Mouse (Mus musculus): ENCODE measurements around the gene Kir3dl2. TPM values are rescaled to one million over a fixed set of nuclear protein-coding genes. Genes with fewer than 3 reads are reported as not detected.

The Kir3dl2 gene
- not detected in 2 replicates for polyA plus RNA-seq (2012; ENCODE audit: low replicate concordance)

GRCm38 (mm10) chrX:136543956-136544355, at the start of gene Kir3dl2:
TSS of gene Kir3dl2 (minus strand) at chrX:136544056.

GRCm38 (mm10) chrX:136590199-136590896, 46.5 kb upstream of the Kir3dl2 start, which contains the start of gene Tceal3:
TSS of gene Tceal3 (plus strand) at chrX:136590842.

GRCm38 (mm10) chrX:136517699-136518098, 26.2 kb downstream of the Kir3dl2 start, which contains the start of gene Kir3dl1:
TSS of gene Kir3dl1 (plus strand) at chrX:136517999.

Other genes starting within 250 kb of the Kir3dl2 start
- not detected in 2 replicates for gene Kir3dl1, start 26.1 kb downstream of the Kir3dl2 start, polyA plus RNA-seq (2012; ENCODE audit: low replicate concordance)
- gene Tceal3, start 46.8 kb upstream of the Kir3dl2 start, polyA plus RNA-seq (2012; ENCODE audit: low replicate concordance), result 0.26 TPM in 1 of 2 replicates, not detected in the other
- not detected in 2 replicates for gene Tceal1, start 163.9 kb upstream of the Kir3dl2 start, polyA plus RNA-seq (2012; ENCODE audit: low replicate concordance)
- 216 and 227 TPM in 2 replicates for gene Morf4l2, start 199.6 kb upstream of the Kir3dl2 start, polyA plus RNA-seq (2012; ENCODE audit: low replicate concordance)
- gene Glra4, start 236.1 kb upstream of the Kir3dl2 start, polyA plus RNA-seq (2012; ENCODE audit: low replicate concordance), result not detected in 2 replicates

All from leukemia stem cell, adult 10-12 weeks (primary cell).